Mouse (Mus musculus) kidney, postnatal 14 days (tissue): ENCODE data around the gene Ppdpf.

Experiments
- DNase-seq: peaks from one replicate; pipeline ENCODE4 v3.0.0; 2022; ENCODE audit warnings: mixed read lengths

Gene Ppdpf

GRCm38 (mm10) chr2:181187121-181188000 lies at the start of gene Ppdpf:
Gene Ppdpf, plus strand, starts transcription at chr2:181187247.
- DNase-seq: peak; percentile 96

GRCm38 (mm10) chr2:181139641-181140193 lies 47.3 kb upstream of the Ppdpf start:
- DNase-seq: no peak

GRCm38 (mm10) chr2:181142703-181143135 lies 44.3 kb upstream of the Ppdpf start:
- DNase-seq: no peak

GRCm38 (mm10) chr2:181143509-181144276 lies 43.4 kb upstream of the Ppdpf start:
- no peak for DNase-seq

DNA sequence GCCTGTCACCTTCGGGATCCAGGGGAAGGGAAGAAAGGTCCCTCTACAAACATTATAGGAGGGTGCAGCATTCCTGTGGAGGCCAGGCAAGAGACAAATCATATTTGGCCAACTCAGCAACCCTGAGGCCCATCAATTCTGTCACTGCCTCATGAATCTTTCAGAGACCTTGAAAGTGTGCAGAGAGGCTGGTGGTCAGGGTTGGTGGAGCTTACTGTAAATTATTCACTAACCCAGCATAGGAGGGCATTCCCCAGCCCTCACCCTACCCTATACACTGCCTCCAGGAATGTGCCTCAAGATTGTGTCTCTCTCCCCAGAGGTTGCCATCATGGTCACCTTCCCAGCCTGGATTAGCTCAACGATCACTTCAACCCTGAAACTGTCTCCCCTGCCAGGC lies 42.4 kb upstream of the Ppdpf start:
- no peak for DNase-seq

GRCm38 (mm10) chr2:181146976-181147545 lies 40.0 kb upstream of the Ppdpf start:
- no peak for DNase-seq

- DNase-seq: peak; percentile 69
Observed at GRCm38 (mm10) chr2:181147546-181148317, 39.3 kb upstream of the Ppdpf start.

GRCm38 (mm10) chr2:181148318-181148955 lies 38.6 kb upstream of the Ppdpf start:
- no peak for DNase-seq

DNA sequence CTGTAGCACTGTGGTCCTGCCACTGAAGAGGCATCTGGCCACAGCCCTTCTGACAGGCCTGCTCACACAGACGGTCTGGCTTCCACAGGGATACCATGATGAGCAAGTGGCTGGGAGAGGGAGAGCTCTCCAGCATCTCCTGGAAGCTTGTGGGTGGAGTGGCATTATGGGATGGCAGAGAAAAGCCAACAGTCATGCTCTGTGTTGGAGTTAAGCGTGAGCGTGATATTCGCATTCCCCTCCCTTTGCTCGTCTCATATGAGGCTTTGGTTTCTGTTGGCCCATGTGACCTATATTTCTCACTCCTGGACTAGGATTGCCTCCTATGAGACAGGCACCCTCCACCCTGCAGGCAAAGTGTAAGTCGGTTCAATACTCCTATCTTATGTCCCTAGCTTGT lies 36.8 kb upstream of the Ppdpf start:
- DNase-seq: no peak

GRCm38 (mm10) chr2:181152701-181153100 lies 34.3 kb upstream of the Ppdpf start:
- DNase-seq: no peak

DNA sequence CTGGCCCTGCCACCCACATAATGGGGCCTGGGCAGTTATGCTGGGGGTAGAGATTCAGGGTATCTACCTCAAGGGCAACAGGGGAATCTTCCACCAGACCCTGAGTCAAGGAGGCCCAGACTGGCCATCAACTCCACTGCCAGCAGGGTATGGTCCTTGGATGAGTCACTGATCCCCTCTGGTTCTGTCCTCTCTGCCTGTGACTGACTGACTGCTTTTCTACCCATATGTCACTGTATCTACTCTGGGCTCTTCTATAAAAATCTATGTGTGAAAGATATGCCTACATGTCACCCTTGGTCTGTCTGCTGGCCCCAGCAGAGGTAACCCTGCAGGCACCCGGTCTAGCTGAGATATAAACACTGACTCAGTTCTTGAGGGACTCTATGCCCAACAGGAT lies 33.9 kb upstream of the Ppdpf start:
- DNase-seq: no peak

DNA sequence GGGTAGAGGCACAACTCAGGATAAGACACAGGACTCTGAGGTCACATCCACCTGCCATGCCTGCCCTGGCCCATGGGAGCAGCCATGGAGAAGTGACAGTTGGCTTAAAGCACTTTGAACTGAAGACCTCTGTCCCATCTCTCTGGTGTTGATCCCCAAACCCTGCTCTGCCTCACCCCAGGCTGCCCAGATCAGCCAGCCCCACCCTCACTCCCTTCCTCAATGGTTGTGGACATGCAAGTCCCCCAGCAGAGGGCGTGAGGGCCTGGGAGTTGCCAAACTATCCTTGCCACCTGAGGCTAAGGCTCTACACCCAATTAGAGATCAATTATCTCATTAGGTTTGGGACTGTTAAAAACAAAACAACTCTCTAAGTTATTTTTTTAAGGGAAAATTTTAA lies 33.2 kb upstream of the Ppdpf start:
- DNase-seq: no peak

DNA sequence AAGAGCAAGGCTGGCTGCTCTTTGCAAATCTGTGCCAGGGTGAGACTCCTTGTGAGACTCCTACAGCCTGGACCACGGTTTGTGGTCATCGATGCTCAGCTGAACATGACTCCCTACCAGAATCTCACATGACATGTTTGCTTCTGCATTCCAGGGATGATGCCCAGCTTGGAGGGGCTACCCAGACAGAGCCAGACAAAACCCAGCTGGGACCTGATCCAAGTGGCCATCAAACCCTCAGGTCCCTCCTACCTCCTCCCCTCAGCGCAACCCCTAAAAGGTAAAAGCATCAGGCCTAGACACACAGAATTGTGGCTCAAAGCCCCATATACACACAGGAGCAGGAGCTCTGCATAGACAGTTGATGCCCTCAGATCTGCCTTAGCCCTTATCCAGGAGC lies 32.7 kb upstream of the Ppdpf start:
- no peak for DNase-seq

- no peak for DNase-seq
Observed at GRCm38 (mm10) chr2:181154831-181155415, 32.1 kb upstream of the Ppdpf start.

DNA sequence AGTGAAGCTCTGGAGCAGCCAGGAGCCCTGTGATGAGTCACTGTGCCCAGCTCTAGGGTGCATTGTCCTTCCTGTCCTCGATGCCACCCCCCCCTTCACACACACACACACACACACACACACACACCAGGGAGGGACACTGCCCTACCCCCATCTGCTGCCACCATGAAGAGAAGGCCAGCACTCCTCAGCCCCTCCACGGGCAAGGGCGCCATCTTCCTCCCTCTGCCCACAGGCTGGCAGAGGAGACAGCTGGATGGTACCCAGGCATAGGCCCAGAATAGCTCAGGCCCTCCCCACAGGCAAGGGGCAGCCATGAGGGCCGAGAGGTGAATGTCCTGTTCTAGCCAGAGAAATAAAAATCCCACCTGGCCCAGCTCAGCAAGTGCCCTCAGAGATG lies 31.2 kb upstream of the Ppdpf start:
- DNase-seq: no peak

GRCm38 (mm10) chr2:181156248-181157121 lies 30.6 kb upstream of the Ppdpf start, which contains the start of gene Eef1a2:
Gene Eef1a2, minus strand, starts transcription at chr2:181157014.
- DNase-seq: no peak

DNA sequence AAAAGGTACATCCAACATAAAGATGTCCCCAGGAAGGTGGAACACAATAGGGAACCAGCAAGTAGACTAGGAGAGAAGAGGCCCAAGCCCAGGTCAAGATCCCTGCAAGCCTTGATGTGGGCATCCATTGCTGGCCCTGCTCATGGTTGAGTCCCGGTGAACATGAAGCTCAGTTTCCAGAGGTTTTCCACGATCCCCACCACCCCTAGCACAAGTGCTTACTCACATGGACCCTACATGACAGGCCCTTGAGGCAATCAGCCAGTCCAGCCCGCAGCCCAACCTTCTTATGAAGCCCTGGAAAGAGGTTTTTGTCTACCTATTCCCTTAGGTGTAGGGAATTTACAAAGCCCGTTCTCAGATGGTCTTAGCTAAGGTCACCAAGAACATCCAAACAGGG lies 29.9 kb upstream of the Ppdpf start:
- no peak for DNase-seq

GRCm38 (mm10) chr2:181157716-181158302 lies 29.2 kb upstream of the Ppdpf start:
- no peak for DNase-seq

- no peak for DNase-seq
Observed at GRCm38 (mm10) chr2:181158471-181158870, 28.6 kb upstream of the Ppdpf start.

DNA sequence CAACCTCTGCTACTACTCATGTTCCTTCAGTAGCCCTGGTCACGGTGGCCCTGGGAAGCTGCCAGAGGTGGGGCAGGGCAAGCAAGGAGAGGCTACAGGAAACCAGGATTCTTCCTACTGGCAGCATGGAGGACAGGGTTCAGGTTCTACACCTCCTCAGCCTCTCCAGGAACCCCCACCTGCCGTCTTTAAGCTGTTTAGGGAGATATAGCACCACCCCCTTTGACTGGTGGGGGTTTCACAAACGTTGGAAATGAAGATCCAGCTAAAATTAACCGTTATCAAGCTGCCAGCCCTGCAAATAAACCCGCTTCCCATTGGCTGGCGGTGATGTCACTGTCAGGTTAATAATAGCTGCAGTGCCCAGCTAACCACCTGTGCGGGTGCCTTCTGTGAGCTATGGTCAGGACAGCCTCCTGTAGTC lies 27.9 kb upstream of the Ppdpf start:
- DNase-seq: no peak
